Mouse (Mus musculus): ENCODE measurements around the gene Nab2. TPM values are rescaled to one million over a fixed set of nuclear protein-coding genes. Genes with fewer than 3 reads are reported as not detected.

Nab2 gene
- polyA plus RNA-seq, 1 experiment from 2014 or later, result 6.8 TPM

GRCm38 (mm10) chr10:127618173-127618572, 50.2 kb downstream of the Nab2 start:
- 27% methylated on average over 6 of the region's 6 CpGs for WGBS
- DNase-seq (ENCODE audit: low spot score), result no peak
- H3K36me3 ChIP-seq (ENCODE audit: control insufficient read depth, insufficient read depth, low read length), result no peaks in the 10 kb centered on the region
- H3K9ac ChIP-seq (ENCODE audit: low read length), result peak overlapping the region; percentile 8; the same call in 1 of the 2 replicates
- peak overlapping the region; percentile 97 for H3K4me2 ChIP-seq (replicated peaks; ENCODE audit: low read depth)
- no peaks in the 10 kb centered on the region for H3K9me3 ChIP-seq (ENCODE audit: control insufficient read depth, low read length)
- peaks cover 29% of the 10 kb centered on the region for H3K4me1 ChIP-seq (replicated peaks; ENCODE audit: control insufficient read depth, insufficient read depth)
- H3K27me3 ChIP-seq (ENCODE audit: control insufficient read depth, insufficient read depth, low read length), result no peaks in the 10 kb centered on the region
- ATAC-seq (ENCODE audit: low FRiP score, low TSS enrichment), result no peak
- H3K4me3 ChIP-seq (ENCODE audit: low read depth, low read length), result 0 out of 2 replicates have a peak overlapping the region, but pooled peaks have one; percentile 8
- H3K27ac ChIP-seq (replicated peaks), result peak overlapping the region; percentile 91
- TF ChIP-seq EP300 (optimal IDR thresholded peaks at IDR 0.05), result no peak
- TF ChIP-seq CTCF (IDR thresholded peaks at IDR 0.05; ENCODE audit: low read depth), result no peak

- no peak overlapping the region for H3K4me3 ChIP-seq (ENCODE audit: low read depth, low read length)
- H3K27ac ChIP-seq (replicated peaks), result peak overlapping the region; percentile 6; the same call in 1 of the 2 replicates
- no peak overlapping the region for H3K9ac ChIP-seq (ENCODE audit: low read length)
- TF ChIP-seq CTCF (IDR thresholded peaks at IDR 0.05; ENCODE audit: low read depth) (no peak), EP300 (optimal IDR thresholded peaks at IDR 0.05) (no peak)
- no peaks in the 10 kb centered on the region for H3K9me3 ChIP-seq (ENCODE audit: control insufficient read depth, low read length)
- ATAC-seq (ENCODE audit: low FRiP score, low TSS enrichment) (no peak), DNase-seq (ENCODE audit: low spot score) (no peak)
- H3K4me1 ChIP-seq (replicated peaks; ENCODE audit: control insufficient read depth, insufficient read depth), result peaks cover 29% of the 10 kb centered on the region
- H3K27me3 ChIP-seq (ENCODE audit: control insufficient read depth, insufficient read depth, low read length), result no peaks in the 10 kb centered on the region
- H3K4me2 ChIP-seq (replicated peaks; ENCODE audit: low read depth), result 0 out of 2 replicates have a peak overlapping the region, but pooled peaks have one; percentile 17
- H3K36me3 ChIP-seq (ENCODE audit: control insufficient read depth, insufficient read depth, low read length), result no peaks in the 10 kb centered on the region
- WGBS, result 41% methylated on average over 4 of the region's 4 CpGs
These were observed 51.1 kb downstream of the Nab2 start for GRCm38 (mm10) chr10:127617294-127617693.

- H3K27me3 ChIP-seq (ENCODE audit: control insufficient read depth, insufficient read depth, low read length), result no peaks in the 10 kb centered on the region
- no peaks in the 10 kb centered on the region for H3K9me3 ChIP-seq (ENCODE audit: control insufficient read depth, low read length)
- peaks cover 29% of the 10 kb centered on the region for H3K4me1 ChIP-seq (replicated peaks; ENCODE audit: control insufficient read depth, insufficient read depth)
- TF ChIP-seq EP300 (optimal IDR thresholded peaks at IDR 0.05) (no peak), CTCF (IDR thresholded peaks at IDR 0.05; ENCODE audit: low read depth) (no peak)
- 57% methylated on average over 7 of the region's 7 CpGs for WGBS
- peak overlapping the region; percentile 71; the same call in 1 of the 2 replicates for H3K27ac ChIP-seq (replicated peaks)
- no peak overlapping the region for H3K4me3 ChIP-seq (ENCODE audit: low read depth, low read length)
- DNase-seq (ENCODE audit: low spot score) (peak; percentile 13), ATAC-seq (ENCODE audit: low FRiP score, low TSS enrichment) (no peak)
- H3K4me2 ChIP-seq (replicated peaks; ENCODE audit: low read depth), result no peak overlapping the region; the same call in 1 of the 2 replicates
- peaks cover 10% of the 10 kb centered on the region; the same call in 1 of the 2 replicates for H3K36me3 ChIP-seq (ENCODE audit: control insufficient read depth, insufficient read depth, low read length)
- no peak overlapping the region for H3K9ac ChIP-seq (ENCODE audit: low read length)
These were observed 52.1 kb downstream of the Nab2 start for GRCm38 (mm10) chr10:127616261-127616679.

- peaks cover 10% of the 10 kb centered on the region; the same call in 1 of the 2 replicates for H3K36me3 ChIP-seq (ENCODE audit: control insufficient read depth, insufficient read depth, low read length)
- DNase-seq (ENCODE audit: low spot score) (peak; percentile 40), ATAC-seq (ENCODE audit: low FRiP score, low TSS enrichment) (no peak)
- no peak overlapping the region for H3K4me3 ChIP-seq (ENCODE audit: low read depth, low read length)
- no peaks in the 10 kb centered on the region for H3K27me3 ChIP-seq (ENCODE audit: control insufficient read depth, insufficient read depth, low read length)
- TF ChIP-seq EP300 (optimal IDR thresholded peaks at IDR 0.05), result no peak
- TF ChIP-seq CTCF (IDR thresholded peaks at IDR 0.05; ENCODE audit: low read depth), result no peak
- 46% methylated on average over 3 of the region's 3 CpGs for WGBS
- peak overlapping the region; percentile 71 for H3K27ac ChIP-seq (replicated peaks)
- H3K4me2 ChIP-seq (replicated peaks; ENCODE audit: low read depth), result peak overlapping the region; percentile 17; the same call in 1 of the 2 replicates
- H3K9ac ChIP-seq (ENCODE audit: low read length), result no peak overlapping the region
- H3K9me3 ChIP-seq (ENCODE audit: control insufficient read depth, low read length), result no peaks in the 10 kb centered on the region
- H3K4me1 ChIP-seq (replicated peaks; ENCODE audit: control insufficient read depth, insufficient read depth), result peaks cover 29% of the 10 kb centered on the region
These were observed 52.8 kb downstream of the Nab2 start for GRCm38 (mm10) chr10:127615591-127615990.

DNA sequence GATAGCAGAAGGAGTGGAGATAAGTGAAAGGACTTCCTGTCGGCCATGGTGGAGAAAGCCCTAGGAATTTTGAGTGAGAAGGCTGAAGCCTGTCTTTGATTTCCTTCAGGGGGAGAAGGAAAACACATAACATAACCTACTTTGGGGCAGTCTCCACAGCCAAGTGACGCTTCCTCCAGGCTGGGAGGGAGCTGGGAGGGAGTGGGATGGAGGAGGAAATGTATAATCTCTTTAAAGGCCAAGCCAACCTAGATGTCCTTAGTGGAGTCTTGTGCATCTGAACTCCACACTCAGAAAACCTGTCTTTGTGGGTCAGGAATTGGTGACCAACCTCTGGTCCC, 53.4 kb downstream of the Nab2 start:
- H3K4me3 ChIP-seq (ENCODE audit: low read depth, low read length), result no peak overlapping the region
- TF ChIP-seq EP300 (optimal IDR thresholded peaks at IDR 0.05), result no peak
- no peak for TF ChIP-seq CTCF (IDR thresholded peaks at IDR 0.05; ENCODE audit: low read depth)
- H3K27me3 ChIP-seq (ENCODE audit: control insufficient read depth, insufficient read depth, low read length), result no peaks in the 10 kb centered on the region
- WGBS, result 37% methylated on average over 2 of the region's 2 CpGs
- no peaks in the 10 kb centered on the region for H3K9me3 ChIP-seq (ENCODE audit: control insufficient read depth, low read length)
- peak overlapping the region; percentile 18; the same call in 1 of the 2 replicates for H3K9ac ChIP-seq (ENCODE audit: low read length)
- ATAC-seq (ENCODE audit: low FRiP score, low TSS enrichment) (no peak), DNase-seq (ENCODE audit: low spot score) (no peak)
- H3K36me3 ChIP-seq (ENCODE audit: control insufficient read depth, insufficient read depth, low read length), result peaks cover 13% of the 10 kb centered on the region
- H3K4me2 ChIP-seq (replicated peaks; ENCODE audit: low read depth), result no peak overlapping the region; the same call in 1 of the 2 replicates
- H3K4me1 ChIP-seq (replicated peaks; ENCODE audit: control insufficient read depth, insufficient read depth), result peaks cover 29% of the 10 kb centered on the region
- H3K27ac ChIP-seq (replicated peaks), result peak overlapping the region; percentile 71

DNA sequence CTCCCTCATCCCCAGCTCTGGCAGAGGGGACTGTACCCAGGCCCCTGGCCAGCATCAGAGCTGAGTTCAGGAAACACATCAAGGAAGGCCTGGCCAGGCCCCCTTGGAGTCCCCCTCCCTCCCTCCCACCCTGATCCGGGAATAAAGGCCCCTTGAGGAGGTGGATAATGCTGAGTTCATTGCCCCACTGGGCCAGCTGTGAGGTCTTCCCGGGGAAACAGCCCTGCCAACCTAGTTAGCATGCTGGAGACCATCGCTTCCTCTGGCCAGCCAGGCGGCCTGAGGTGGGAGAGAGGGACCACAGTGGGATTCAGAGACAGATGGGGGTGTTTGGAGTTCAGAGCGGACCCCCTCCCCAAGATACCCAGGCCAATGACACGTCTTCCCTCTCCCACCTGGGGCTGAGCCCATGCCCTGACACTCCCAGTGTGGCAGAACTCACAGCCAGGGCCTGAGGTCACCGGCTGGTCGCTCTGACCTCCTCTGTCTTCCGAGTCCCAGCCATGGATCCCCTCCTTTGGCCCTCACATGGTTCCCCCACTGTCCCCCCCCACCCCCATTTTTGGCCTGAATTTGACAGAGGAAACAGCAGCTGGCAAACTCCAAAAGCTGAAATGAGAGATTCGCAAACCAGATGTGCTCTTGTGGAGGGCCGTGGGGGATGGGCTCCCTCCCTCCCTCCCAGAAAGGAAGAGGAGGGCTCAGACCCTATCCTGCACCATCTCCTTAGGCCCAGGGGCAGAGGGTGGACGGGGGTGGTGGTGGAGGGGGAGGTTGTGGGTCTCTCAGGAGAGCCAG, 53.9 kb downstream of the Nab2 start:
- H3K36me3 ChIP-seq (ENCODE audit: control insufficient read depth, insufficient read depth, low read length), result peaks cover 14% of the 10 kb centered on the region
- DNase-seq (ENCODE audit: low spot score) (peak; percentile 17), ATAC-seq (ENCODE audit: low FRiP score, low TSS enrichment) (no peak)
- no peak for TF ChIP-seq CTCF (IDR thresholded peaks at IDR 0.05; ENCODE audit: low read depth)
- TF ChIP-seq EP300 (optimal IDR thresholded peaks at IDR 0.05), result no peak
- H3K4me1 ChIP-seq (replicated peaks; ENCODE audit: control insufficient read depth, insufficient read depth), result peaks cover 24% of the 10 kb centered on the region
- no peaks in the 10 kb centered on the region for H3K27me3 ChIP-seq (ENCODE audit: control insufficient read depth, insufficient read depth, low read length)
- H3K9ac ChIP-seq (ENCODE audit: low read length), result peak overlapping the region; percentile 18; the same call in 1 of the 2 replicates
- H3K4me2 ChIP-seq (replicated peaks; ENCODE audit: low read depth), result peak overlapping the region; percentile 17; the same call in 1 of the 2 replicates
- H3K27ac ChIP-seq (replicated peaks), result peak overlapping the region; percentile 71
- WGBS, result 30% methylated on average over 12 of the region's 12 CpGs
- H3K9me3 ChIP-seq (ENCODE audit: control insufficient read depth, low read length), result no peaks in the 10 kb centered on the region
- H3K4me3 ChIP-seq (ENCODE audit: low read depth, low read length), result no peak overlapping the region

Measured in stomach, postnatal 0 days (tissue).